Mouse (Mus musculus): ENCODE measurements around the gene Trpc4. TPM values are rescaled to one million over a fixed set of nuclear protein-coding genes. Genes with fewer than 3 reads are reported as not detected.

Trpc4 gene
- polyA plus RNA-seq (2015; fragmentation: Nextera tagmentation; extraction: Ambion mirVana) = 2.6 TPM in 2 replicates

GRCm38 (mm10) chr3:54155639-54156315 is at the start of gene Trpc4:
TSS of gene Trpc4 (plus strand) at chr3:54156035.
- H3K36me3 ChIP-seq (ENCODE audit: control insufficient read depth, insufficient read depth, low read length) = no peaks in the 10 kb centered on the region
- H3K4me3 ChIP-seq (ENCODE audit: low read length) = peak within 1 kb of the TSS; percentile 49
- under 1% methylated on average over 36 of the region's 36 CpGs for WGBS
- peaks cover 19% of the 10 kb centered on the region for H3K27me3 ChIP-seq (replicated peaks; ENCODE audit: control insufficient read depth, insufficient read depth, low read length)
- no peaks in the 10 kb centered on the region for H3K9me3 ChIP-seq (ENCODE audit: control insufficient read depth, low read length)
- no peak within 1 kb of the TSS for H3K27ac ChIP-seq (ENCODE audit: low read length)
- H3K9ac ChIP-seq (ENCODE audit: low read depth, low read length) = peak within 1 kb of the TSS; percentile 59
- ATAC-seq = 0 out of 2 replicates have a peak, but pooled peaks have one; percentile 46
- peaks cover 16% of the 10 kb centered on the region for H3K4me1 ChIP-seq (ENCODE audit: control insufficient read depth, insufficient read depth, low read length)
- H3K4me2 ChIP-seq (ENCODE audit: low read depth, low read length) = peak within 1 kb of the TSS; percentile 77

- Histone ChIP-seq H3K27ac (ENCODE audit: low read length) (no peak overlapping the region), H3K4me3 (ENCODE audit: low read length) (no peak overlapping the region), H3K36me3 (ENCODE audit: control insufficient read depth, insufficient read depth, low read length) (no peaks in the 10 kb centered on the region), H3K9me3 (ENCODE audit: control insufficient read depth, low read length) (no peaks in the 10 kb centered on the region), H3K4me1 (ENCODE audit: control insufficient read depth, insufficient read depth, low read length) (no peaks in the 10 kb centered on the region), H3K9ac (ENCODE audit: low read depth, low read length) (no peak overlapping the region), H3K27me3 (replicated peaks; ENCODE audit: control insufficient read depth, insufficient read depth, low read length) (no peaks in the 10 kb centered on the region), H3K4me2 (ENCODE audit: low read depth, low read length) (no peak overlapping the region)
- 82% methylated on average over 9 of the region's 9 CpGs for WGBS
- ATAC-seq = no peak
Measured at GRCm38 (mm10) chr3:54111489-54111888, 44.3 kb upstream of the Trpc4 start.

- Histone ChIP-seq H3K9ac (ENCODE audit: low read depth, low read length) (no peak overlapping the region), H3K36me3 (ENCODE audit: control insufficient read depth, insufficient read depth, low read length) (no peaks in the 10 kb centered on the region), H3K27me3 (replicated peaks; ENCODE audit: control insufficient read depth, insufficient read depth, low read length) (no peaks in the 10 kb centered on the region), H3K9me3 (ENCODE audit: control insufficient read depth, low read length) (no peaks in the 10 kb centered on the region), H3K27ac (ENCODE audit: low read length) (no peak overlapping the region), H3K4me1 (ENCODE audit: control insufficient read depth, insufficient read depth, low read length) (no peaks in the 10 kb centered on the region), H3K4me3 (ENCODE audit: low read length) (no peak overlapping the region), H3K4me2 (ENCODE audit: low read depth, low read length) (no peak overlapping the region)
- ATAC-seq = no peak
- WGBS = 54% methylated on average over 5 of the region's 5 CpGs
Measured at GRCm38 (mm10) chr3:54135376-54135775, 20.5 kb upstream of the Trpc4 start.

- Histone ChIP-seq H3K27ac (ENCODE audit: low read length) (no peak overlapping the region), H3K4me3 (ENCODE audit: low read length) (no peak overlapping the region), H3K27me3 (replicated peaks; ENCODE audit: control insufficient read depth, insufficient read depth, low read length) (no peaks in the 10 kb centered on the region), H3K4me2 (ENCODE audit: low read depth, low read length) (no peak overlapping the region), H3K4me1 (ENCODE audit: control insufficient read depth, insufficient read depth, low read length) (no peaks in the 10 kb centered on the region), H3K9me3 (ENCODE audit: control insufficient read depth, low read length) (no peaks in the 10 kb centered on the region), H3K36me3 (ENCODE audit: control insufficient read depth, insufficient read depth, low read length) (no peaks in the 10 kb centered on the region), H3K9ac (ENCODE audit: low read depth, low read length) (no peak overlapping the region)
- ATAC-seq = no peak
- 91% methylated on average over 2 of the region's 2 CpGs for WGBS
Measured at GRCm38 (mm10) chr3:54141376-54141775, 14.5 kb upstream of the Trpc4 start.

DNA sequence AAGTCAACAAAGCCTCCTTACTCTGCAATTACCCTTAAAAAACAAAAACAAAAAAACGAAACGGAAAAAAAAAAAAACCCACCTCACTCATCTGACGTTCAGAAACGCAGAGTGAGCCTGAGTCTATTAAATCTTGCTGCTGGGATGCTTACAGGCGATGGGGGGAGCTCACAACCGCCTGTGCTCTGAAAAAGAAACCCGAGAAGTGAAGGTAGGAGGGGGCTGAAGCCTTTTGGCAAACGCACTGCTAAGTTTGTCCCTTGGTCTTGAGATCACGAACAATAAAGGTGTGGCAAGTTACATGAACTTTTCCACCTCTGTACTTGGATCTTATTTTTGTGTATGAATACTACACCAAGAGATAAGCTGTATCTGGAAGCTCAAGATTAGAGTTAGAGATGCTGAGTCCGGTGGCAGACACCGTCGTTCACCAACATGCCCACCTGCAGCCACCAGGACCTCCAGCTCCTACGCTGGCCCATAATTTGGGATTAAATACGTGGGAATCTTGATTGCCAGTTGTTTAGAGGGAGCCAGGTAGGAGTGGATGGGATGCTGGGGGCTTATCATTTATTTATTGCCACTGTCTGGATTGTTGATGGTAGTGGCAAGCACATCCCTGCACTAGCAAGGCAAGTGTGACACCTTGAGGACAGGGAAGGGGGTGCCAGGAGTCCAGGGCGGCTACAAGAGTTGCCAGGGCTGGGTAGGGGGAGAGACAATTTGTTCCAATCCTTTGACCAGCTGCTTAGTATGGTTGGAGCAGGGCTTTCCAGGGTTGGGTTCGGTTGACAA is 794 bp upstream of the Trpc4 start:
- H3K27me3 ChIP-seq (replicated peaks; ENCODE audit: control insufficient read depth, insufficient read depth, low read length) = peaks cover 19% of the 10 kb centered on the region
- no peak overlapping the region for H3K27ac ChIP-seq (ENCODE audit: low read length)
- no peak overlapping the region for H3K9ac ChIP-seq (ENCODE audit: low read depth, low read length)
- 6% methylated on average over 16 of the region's 16 CpGs for WGBS
- no peaks in the 10 kb centered on the region for H3K36me3 ChIP-seq (ENCODE audit: control insufficient read depth, insufficient read depth, low read length)
- no peaks in the 10 kb centered on the region for H3K9me3 ChIP-seq (ENCODE audit: control insufficient read depth, low read length)
- peak overlapping the region; percentile 77 for H3K4me2 ChIP-seq (ENCODE audit: low read depth, low read length)
- peak overlapping the region; percentile 49 for H3K4me3 ChIP-seq (ENCODE audit: low read length)
- no peak for ATAC-seq
- H3K4me1 ChIP-seq (ENCODE audit: control insufficient read depth, insufficient read depth, low read length) = peaks cover 16% of the 10 kb centered on the region

DNA sequence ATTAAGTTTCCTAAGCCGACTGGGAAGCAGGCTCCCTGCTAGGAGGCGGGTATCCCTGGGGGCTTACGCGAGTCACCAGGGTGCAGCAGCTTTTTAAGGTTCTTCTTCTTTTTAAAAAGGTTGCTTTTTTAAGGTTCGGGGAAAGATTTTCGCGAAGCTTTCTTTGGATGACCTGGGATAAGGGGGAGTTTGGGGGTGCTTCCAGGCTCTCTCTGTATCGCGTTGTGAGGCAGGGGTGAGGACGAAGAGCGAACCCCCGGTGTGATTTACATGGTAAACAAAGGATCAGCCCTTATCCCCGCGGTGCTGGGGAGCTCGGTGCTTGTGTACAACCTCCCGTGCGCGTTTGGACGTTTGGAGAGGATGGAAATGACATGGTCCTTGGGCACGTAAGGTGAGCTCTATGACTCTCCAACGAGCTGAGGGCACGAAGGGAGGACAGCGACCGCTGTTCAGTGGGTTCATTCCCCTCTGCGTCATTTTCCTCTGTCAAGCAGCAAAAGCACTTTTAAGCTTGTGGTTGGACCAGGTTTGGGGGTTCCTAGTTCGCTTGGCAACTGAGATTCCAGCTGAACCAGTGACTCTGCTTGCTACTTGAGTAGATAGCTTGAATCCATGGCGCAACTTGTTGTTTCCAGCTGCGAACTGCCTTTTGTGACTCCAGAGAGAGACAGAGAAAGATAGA is 623 bp downstream of the Trpc4 start:
- no peak for ATAC-seq
- peak overlapping the region; percentile 59 for H3K9ac ChIP-seq (ENCODE audit: low read depth, low read length)
- WGBS = under 1% methylated on average over 28 of the region's 28 CpGs

DNA sequence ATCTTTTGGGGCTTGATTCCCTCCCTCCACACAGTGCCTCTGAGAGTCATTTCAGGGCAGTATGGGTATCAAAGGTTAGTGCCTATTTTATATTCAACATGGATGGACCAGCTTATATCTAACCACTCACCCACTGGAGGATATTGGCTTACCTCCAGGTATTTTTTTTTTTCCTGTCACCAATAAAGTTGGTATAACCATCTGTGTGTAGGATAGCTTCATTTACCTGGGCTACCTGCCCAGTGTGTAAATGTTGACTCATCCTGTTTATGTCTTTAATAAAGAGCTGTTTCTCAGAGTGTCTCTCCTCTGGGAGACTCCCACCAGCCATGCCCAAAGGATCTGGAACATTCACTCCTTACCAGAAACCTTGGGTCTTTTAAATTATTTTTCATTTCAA is 14.9 kb downstream of the Trpc4 start:
- Histone ChIP-seq H3K4me1 (ENCODE audit: control insufficient read depth, insufficient read depth, low read length) (no peaks in the 10 kb centered on the region), H3K36me3 (ENCODE audit: control insufficient read depth, insufficient read depth, low read length) (no peaks in the 10 kb centered on the region), H3K9me3 (ENCODE audit: control insufficient read depth, low read length) (no peaks in the 10 kb centered on the region), H3K27me3 (replicated peaks; ENCODE audit: control insufficient read depth, insufficient read depth, low read length) (no peaks in the 10 kb centered on the region), H3K9ac (ENCODE audit: low read depth, low read length) (no peak overlapping the region), H3K27ac (ENCODE audit: low read length) (no peak overlapping the region), H3K4me2 (ENCODE audit: low read depth, low read length) (no peak overlapping the region), H3K4me3 (ENCODE audit: low read length) (no peak overlapping the region)
- no peak for ATAC-seq

More for the DNA sequence above, 623 bp downstream of the Trpc4 start:
- Histone ChIP-seq H3K27ac (ENCODE audit: low read length) (no peak overlapping the region), H3K4me3 (ENCODE audit: low read length) (peak overlapping the region; percentile 49), H3K9me3 (ENCODE audit: control insufficient read depth, low read length) (no peaks in the 10 kb centered on the region), H3K4me2 (ENCODE audit: low read depth, low read length) (peak overlapping the region; percentile 77), H3K36me3 (ENCODE audit: control insufficient read depth, insufficient read depth, low read length) (no peaks in the 10 kb centered on the region), H3K4me1 (ENCODE audit: control insufficient read depth, insufficient read depth, low read length) (peaks cover 16% of the 10 kb centered on the region), H3K27me3 (replicated peaks; ENCODE audit: control insufficient read depth, insufficient read depth, low read length) (peaks cover 19% of the 10 kb centered on the region)

DNA sequence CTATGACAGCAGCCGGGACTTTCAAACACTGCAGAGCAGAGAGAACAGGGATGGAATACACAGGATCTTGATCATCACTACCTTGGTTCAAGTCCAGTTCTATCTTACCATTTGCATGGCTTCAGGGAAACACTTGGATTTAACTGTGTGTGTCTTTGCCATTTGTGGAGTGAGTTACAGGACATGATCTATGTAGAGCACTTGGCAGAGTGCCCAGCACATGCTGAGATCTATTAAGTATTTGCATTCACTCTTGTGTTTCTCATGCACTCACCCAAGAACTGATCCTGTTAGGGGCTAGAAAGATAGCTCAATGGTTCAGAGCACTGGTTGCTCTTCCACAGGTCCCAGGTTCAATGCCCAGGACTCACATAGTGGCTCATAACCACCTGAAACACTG is 21.5 kb downstream of the Trpc4 start:
- Histone ChIP-seq H3K27ac (ENCODE audit: low read length) (no peak overlapping the region), H3K4me3 (ENCODE audit: low read length) (no peak overlapping the region), H3K27me3 (replicated peaks; ENCODE audit: control insufficient read depth, insufficient read depth, low read length) (no peaks in the 10 kb centered on the region), H3K9me3 (ENCODE audit: control insufficient read depth, low read length) (0 out of 2 replicates have a peak, but pooled peaks cover 3% of the 10 kb centered on the region), H3K4me2 (ENCODE audit: low read depth, low read length) (no peak overlapping the region), H3K36me3 (ENCODE audit: control insufficient read depth, insufficient read depth, low read length) (no peaks in the 10 kb centered on the region), H3K4me1 (ENCODE audit: control insufficient read depth, insufficient read depth, low read length) (no peaks in the 10 kb centered on the region), H3K9ac (ENCODE audit: low read depth, low read length) (no peak overlapping the region)
- no peak for ATAC-seq
- WGBS = 79% methylated on average over 1 of the region's 1 CpGs

DNA sequence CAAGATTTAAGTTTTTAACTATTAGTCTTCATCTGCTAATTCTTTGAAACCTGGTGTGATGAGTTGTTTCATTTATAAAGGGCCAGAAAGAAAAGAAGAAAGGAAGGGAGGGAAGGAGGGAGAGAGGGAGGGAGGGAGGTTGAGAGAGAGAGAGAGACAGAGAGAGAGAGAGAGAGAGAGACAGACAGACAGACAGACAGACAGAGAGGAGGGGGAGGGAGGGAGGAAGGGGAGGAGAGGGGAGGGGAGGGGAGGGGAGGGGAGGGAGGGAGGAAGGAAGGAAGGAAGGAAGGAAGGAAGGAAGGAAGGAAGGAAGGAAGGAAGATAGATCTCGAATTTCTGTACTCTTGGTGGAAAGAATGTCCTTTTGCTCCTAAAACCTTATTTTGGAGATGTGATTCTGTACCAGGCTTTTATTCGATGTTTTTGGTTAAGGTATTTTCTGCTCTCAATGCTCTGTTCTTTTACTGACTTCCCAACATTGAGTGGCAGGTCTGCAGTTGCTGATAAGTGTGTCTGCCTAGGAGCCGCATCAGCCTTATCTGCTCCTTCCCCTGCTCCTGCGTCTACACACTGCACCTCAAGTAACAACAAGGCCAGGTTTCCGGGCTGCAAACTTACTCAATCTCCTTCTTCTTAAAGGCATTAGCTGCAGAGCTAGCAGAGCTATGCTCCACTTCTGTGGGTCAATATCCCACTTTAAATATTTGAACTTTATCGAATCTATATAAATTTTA is 35.3 kb downstream of the Trpc4 start:
- no peaks in the 10 kb centered on the region for H3K4me1 ChIP-seq (ENCODE audit: control insufficient read depth, insufficient read depth, low read length)
- H3K4me3 ChIP-seq (ENCODE audit: low read length) = no peak overlapping the region
- H3K9ac ChIP-seq (ENCODE audit: low read depth, low read length) = no peak overlapping the region
- no peak overlapping the region for H3K27ac ChIP-seq (ENCODE audit: low read length)
- WGBS = 77% methylated on average over 6 of the region's 6 CpGs
- ATAC-seq = no peak
- no peaks in the 10 kb centered on the region for H3K36me3 ChIP-seq (ENCODE audit: control insufficient read depth, insufficient read depth, low read length)
- H3K4me2 ChIP-seq (ENCODE audit: low read depth, low read length) = no peak overlapping the region
- no peaks in the 10 kb centered on the region for H3K9me3 ChIP-seq (ENCODE audit: control insufficient read depth, low read length)
- no peaks in the 10 kb centered on the region for H3K27me3 ChIP-seq (replicated peaks; ENCODE audit: control insufficient read depth, insufficient read depth, low read length)
